Mouse (Mus musculus) stomach, embryonic 16.5 days (tissue): Measurements from ENCODE around the gene Glis3. TPM values are rescaled to one million over a fixed set of nuclear protein-coding genes. Genes with fewer than 3 reads are reported as not detected.

Experiments used
- ATAC-seq: fragments of 200-750 bp; cut with Nextera tagmentation; 2 replicates; pipeline ENCODE4 v1.8.0; 2017; ENCODE audit warnings: moderate number of reproducible peaks, moderate TSS enrichment; ENCODE audit not compliant: insufficient read depth, low FRiP score
- H3K27ac ChIP-seq: fragments of 300-500 bp; sonication (generic); 2 replicates; pipeline ENCODE4 v1.5.1; 2014; ENCODE audit warnings: low read length
- H3K27me3 ChIP-seq: fragments of 300-500 bp; sonication (generic); 2 replicates; pipeline ENCODE4 v1.6.1; 2014; ENCODE audit warnings: low read length, control low read depth, mixed read lengths; ENCODE audit not compliant: control insufficient read depth, insufficient read depth
- H3K36me3 ChIP-seq: fragments of 300-500 bp; sonication (generic); 2 replicates; pipeline ENCODE4 v1.6.1; 2014; ENCODE audit warnings: low read length; ENCODE audit not compliant: control insufficient read depth, insufficient read depth
- H3K4me1 ChIP-seq: fragments of 300-500 bp; sonication (generic); 2 replicates; pipeline ENCODE4 v1.6.1; 2014; ENCODE audit warnings: low read length, control low read depth, mixed read lengths; ENCODE audit not compliant: control insufficient read depth, insufficient read depth
- H3K4me2 ChIP-seq: fragments of 300-500 bp; sonication (generic); 2 replicates; pipeline ENCODE4 v1.6.1; 2014; ENCODE audit warnings: low read depth, low read length, mixed read lengths
- H3K4me3 ChIP-seq: fragments of 300-500 bp; sonication (generic); replicated peaks from 2 replicates; pipeline ENCODE4 v1.5.1; 2014; ENCODE audit warnings: mild to moderate bottlenecking, low read length
- H3K9ac ChIP-seq: fragments of 300-500 bp; sonication (generic); 2 replicates; pipeline ENCODE4 v1.6.1; 2014; ENCODE audit warnings: low read length
- H3K9me3 ChIP-seq: fragments of 300-500 bp; sonication (generic); replicated peaks from 2 replicates; pipeline ENCODE4 v1.6.1; 2016; ENCODE audit warnings: low read length, control low read depth; ENCODE audit not compliant: control insufficient read depth
- WGBS: fragments of 180-500 bp; shearing (Covaris S2); extraction: QIAGEN DNeasy Blood & Tissue Kit; methylation state at CpG from one replicate; pipeline ENCODE4 v1.1.7; 2014; 5-methylcytosine and 5-hydroxymethylcytosine counted together
- polyA plus RNA-seq: library from polyadenylated mRNA; unstranded; fragments of >200 nt; fragmentation: Nextera tagmentation; extraction: Ambion mirVana; gene quantifications from 2 replicates; pipeline ENCODE4 v1.2.1, GENCODE M21; 2015

Gene Glis3
- polyA plus RNA-seq, 1 experiment from 2014 or later, result 2.4 TPM

DNA sequence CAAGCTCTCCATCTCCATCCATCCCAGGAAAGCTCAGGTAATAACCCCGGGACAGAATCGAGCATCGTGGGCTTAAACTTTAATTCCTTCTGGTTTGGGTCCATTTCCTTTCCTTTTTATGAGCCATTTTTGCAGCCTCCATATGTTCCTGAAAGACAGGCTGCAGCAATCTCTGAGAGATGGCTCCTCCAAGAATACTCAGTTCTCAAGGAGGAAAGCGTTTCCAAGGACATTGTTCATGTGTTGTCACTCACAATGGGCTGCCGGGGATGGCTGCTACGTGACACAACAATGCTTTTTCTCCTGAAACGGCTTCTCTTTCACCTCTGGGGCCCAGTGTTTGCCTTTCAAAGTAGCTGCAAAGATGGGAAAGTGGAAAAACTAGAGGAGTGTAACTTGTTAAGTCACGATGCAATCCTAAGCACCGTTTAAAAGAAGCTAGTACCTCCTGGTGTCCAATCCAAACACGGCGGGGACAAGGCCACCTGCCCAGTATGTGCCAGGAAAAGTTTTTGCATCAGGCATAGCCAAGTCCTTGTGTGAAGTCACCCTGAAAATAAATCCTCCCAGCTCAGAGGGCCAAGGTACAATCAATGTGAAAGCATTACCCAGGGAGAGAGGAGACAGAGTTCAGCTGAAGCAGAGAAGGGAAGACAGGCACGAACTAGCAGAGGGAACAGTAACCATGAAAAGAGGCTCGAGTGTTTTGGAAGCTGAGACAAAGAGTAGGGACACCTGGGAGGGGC lies 332.6 kb downstream of the Glis3 start:
- Histone ChIP-seq H3K36me3 (no peaks in the 10 kb centered on the region), H3K4me2 (no peak overlapping the region), H3K27ac (peak overlapping the region; percentile 56), H3K4me3 (no peak overlapping the region), H3K9me3 (no peaks in the 10 kb centered on the region), H3K27me3 (no peaks in the 10 kb centered on the region), H3K4me1 (no peaks in the 10 kb centered on the region; the same call in 1 of the 2 replicates), H3K9ac (no peak overlapping the region)
- no peak for ATAC-seq
- WGBS, result 57% methylated on average over 13 of the region's 13 CpGs

DNA sequence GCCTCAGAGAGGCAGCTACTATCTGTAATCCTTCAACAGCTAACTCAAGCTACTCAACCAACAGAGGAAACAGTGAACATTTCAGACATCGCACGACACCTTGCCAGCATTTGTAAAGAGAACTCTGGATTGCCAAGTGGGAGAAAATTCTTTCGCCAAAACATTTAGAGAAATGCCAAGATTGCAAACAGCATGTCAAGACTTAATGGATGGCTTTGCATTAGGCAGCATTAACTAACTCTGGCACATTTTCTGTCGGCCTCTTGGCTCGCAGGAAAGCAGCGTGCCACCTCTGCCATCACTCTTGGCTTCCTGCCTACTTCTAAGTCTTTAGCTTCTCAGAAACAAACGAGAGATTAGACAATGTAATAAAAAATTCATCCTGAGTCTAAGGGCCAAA lies 336.2 kb downstream of the Glis3 start:
- 48% methylated on average over 7 of the region's 7 CpGs for WGBS
- H3K4me1 ChIP-seq, result no peaks in the 10 kb centered on the region; the same call in 1 of the 2 replicates
- ATAC-seq, result no peak

DNA sequence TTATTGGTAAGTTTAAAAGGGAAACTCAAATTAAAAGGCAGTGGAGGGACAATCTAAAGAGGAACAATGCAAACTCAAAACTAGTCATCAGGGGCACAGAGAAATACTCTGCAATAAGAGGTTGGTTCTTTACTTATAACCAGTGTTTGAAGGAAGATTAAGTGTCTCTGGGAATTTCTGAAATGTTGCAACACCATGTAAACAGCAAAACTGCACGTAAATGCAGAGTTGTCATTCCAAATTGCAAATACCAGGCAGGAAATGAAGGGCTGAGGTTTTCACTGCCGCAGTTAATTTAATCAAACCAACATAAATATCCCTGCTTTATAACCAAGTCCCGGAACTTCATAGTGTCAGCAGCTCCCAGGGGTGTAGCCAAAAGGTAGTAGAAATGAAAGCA lies 342.3 kb downstream of the Glis3 start:
- WGBS, result 54% methylated on average over 3 of the region's 3 CpGs
- Histone ChIP-seq H3K9me3 (no peaks in the 10 kb centered on the region), H3K9ac (no peak overlapping the region), H3K4me2 (no peak overlapping the region), H3K36me3 (no peaks in the 10 kb centered on the region), H3K4me3 (no peak overlapping the region), H3K27me3 (no peaks in the 10 kb centered on the region), H3K27ac (no peak overlapping the region), H3K4me1 (0 out of 2 replicates have a peak, but pooled peaks cover 5% of the 10 kb centered on the region)
- ATAC-seq, result no peak

More for the DNA sequence above, 336.2 kb downstream of the Glis3 start:
- H3K9ac ChIP-seq, result no peak overlapping the region
- no peaks in the 10 kb centered on the region for H3K36me3 ChIP-seq
- no peaks in the 10 kb centered on the region for H3K9me3 ChIP-seq
- no peak overlapping the region for H3K27ac ChIP-seq
- no peak overlapping the region for H3K4me3 ChIP-seq
- H3K4me2 ChIP-seq, result no peak overlapping the region
- H3K27me3 ChIP-seq, result no peaks in the 10 kb centered on the region

DNA sequence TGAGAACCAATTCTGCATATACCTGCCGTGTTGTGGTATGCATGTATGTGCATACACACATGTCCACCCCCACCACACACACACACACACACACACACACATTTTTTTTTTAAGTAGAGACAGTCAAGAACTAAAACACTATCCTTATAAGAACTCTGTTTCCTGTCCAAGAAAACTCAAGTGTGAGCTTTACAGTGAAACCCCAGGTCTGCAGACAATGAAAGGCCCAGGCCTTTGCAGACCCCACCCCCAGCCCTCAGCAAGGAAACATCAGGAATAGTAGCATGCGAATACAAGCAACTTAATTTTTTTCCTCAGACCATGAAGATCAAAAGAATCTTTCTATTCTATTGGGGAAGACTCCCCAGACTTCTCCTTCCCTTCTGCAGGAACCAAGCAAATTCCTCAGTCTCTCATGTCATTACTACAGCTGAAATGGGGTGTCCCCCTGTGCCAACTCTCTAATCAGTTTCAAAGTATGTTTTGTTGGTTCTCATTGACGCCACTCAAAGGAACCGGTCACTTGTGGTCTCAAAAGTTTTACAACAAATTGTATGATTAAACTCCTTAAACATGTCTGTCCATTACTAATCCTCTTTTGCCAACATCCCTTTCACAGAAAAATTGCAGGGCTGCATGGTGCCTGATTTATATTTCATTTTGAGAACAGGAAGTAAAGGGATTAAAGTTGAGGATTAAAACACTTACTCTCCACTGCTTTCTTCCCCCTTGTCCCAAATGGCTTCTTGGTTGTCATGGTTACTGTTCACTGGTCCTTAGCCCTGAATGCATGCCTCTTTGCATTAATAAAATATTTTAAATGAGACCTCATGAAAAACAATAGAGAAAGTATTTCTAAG lies 343.0 kb downstream of the Glis3 start:
- Histone ChIP-seq H3K27ac (no peak overlapping the region), H3K4me3 (no peak overlapping the region), H3K9me3 (no peaks in the 10 kb centered on the region), H3K9ac (no peak overlapping the region), H3K4me1 (0 out of 2 replicates have a peak, but pooled peaks cover 5% of the 10 kb centered on the region), H3K4me2 (no peak overlapping the region), H3K27me3 (no peaks in the 10 kb centered on the region), H3K36me3 (no peaks in the 10 kb centered on the region)
- 71% methylated on average over 4 of the region's 4 CpGs for WGBS
- no peak for ATAC-seq

DNA sequence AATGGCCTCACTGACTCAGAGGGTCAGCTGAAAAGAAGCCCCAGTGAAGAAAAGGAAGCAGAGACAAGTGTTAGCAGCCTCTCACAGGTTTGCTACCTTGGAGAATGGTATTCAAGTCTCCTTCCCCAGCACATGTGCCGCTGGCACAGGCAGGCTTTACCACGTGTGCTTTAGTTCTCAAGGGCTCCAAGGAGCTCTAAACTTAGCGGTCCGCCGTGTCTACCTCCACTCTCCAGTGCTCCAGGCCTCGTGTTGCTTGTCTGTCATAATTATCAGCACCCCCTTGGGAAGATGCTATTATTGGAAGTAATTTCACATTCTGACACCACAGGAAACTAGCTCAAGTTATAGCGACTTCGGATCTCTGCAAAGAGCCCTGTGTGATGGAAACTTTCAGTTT lies 344.0 kb downstream of the Glis3 start:
- H3K27ac ChIP-seq, result no peak overlapping the region
- no peak overlapping the region for H3K4me2 ChIP-seq
- H3K9me3 ChIP-seq, result no peaks in the 10 kb centered on the region
- H3K4me3 ChIP-seq, result no peak overlapping the region
- 0 out of 2 replicates have a peak, but pooled peaks cover 5% of the 10 kb centered on the region for H3K4me1 ChIP-seq
- ATAC-seq, result no peak
- H3K27me3 ChIP-seq, result no peaks in the 10 kb centered on the region
- no peaks in the 10 kb centered on the region for H3K36me3 ChIP-seq
- 77% methylated on average over 8 of the region's 8 CpGs for WGBS
- no peak overlapping the region for H3K9ac ChIP-seq

DNA sequence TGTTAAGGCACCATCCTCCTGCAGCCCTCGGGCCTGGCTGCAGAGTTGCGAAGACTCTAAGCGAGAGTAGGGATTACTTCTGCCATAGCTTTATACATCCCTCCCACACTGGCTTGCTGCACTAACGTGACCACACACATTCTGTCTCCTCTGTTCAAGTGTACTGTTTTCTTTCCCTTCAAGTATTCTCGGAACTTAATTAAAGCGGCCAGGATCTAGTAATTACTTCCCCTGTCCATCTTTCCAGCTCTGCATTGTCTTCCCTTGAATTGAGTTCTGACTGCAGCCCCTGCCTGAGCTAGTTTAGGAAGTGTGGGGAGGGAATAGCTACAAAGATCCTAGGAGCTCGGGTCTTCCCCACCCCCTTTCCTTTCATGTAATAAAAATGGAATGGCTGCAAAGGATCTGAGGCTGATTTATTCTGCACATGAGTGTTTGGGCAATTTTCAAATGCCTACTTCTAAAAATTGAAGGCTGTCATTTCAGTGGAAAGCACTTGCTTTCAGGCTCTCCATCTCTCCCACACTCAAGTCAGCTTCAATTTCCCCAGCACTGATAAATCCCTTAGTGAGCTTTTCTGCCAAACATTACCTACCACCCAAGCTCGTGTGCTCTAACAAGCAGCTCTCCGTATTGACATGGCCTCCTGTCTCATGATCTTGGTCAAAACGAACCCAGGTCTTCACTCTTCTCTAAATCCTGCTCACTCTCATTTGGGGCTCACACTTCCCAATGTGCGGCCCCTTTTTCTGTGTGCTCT lies 346.7 kb downstream of the Glis3 start:
- no peak for ATAC-seq
- WGBS, result 51% methylated on average over 11 of the region's 11 CpGs
- H3K27ac ChIP-seq, result no peak overlapping the region

DNA sequence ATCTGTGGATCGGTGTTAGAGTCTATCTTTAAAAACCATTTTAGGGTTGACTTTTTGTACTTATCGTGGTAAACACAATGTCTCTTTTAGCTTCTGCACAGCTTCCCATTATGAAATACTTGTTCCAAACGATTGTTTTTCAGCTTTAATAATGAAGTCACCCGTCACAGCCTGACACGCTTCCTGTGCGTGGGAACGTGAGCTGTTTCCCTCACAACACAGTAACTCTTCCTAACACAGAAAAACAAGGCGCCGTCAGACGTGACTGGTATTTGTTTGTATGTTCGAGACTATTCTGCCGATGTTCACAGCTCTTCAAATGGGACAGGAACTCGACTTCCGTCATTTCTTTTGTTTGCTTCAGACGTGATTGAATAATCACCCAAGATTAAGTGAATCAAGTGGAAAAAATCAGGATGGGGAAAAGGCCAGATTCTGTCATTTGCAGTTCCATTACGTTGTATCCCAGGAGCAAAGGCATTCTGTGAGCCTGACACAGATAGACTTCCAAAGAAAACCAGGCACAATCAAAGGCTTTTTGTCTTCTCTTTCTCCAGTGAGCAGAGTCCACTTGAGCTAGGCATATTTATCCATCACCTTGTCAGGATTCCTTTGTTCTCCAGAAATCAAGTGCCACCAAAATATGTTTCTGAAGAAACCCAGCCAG lies 351.3 kb downstream of the Glis3 start:
- Histone ChIP-seq H3K36me3 (no peaks in the 10 kb centered on the region), H3K9me3 (no peaks in the 10 kb centered on the region), H3K4me1 (peaks cover 10% of the 10 kb centered on the region; the same call in 1 of the 2 replicates), H3K9ac (no peak overlapping the region), H3K27ac (no peak overlapping the region), H3K27me3 (no peaks in the 10 kb centered on the region), H3K4me2 (no peak overlapping the region), H3K4me3 (no peak overlapping the region)
- no peak for ATAC-seq
- whole genome bisulfite sequencing, result 48% methylated on average over 16 of the region's 16 CpGs

More for the DNA sequence above, 346.7 kb downstream of the Glis3 start:
- peaks cover 10% of the 10 kb centered on the region; the same call in 1 of the 2 replicates for H3K4me1 ChIP-seq
- H3K4me3 ChIP-seq, result no peak overlapping the region
- H3K36me3 ChIP-seq, result no peaks in the 10 kb centered on the region
- H3K27me3 ChIP-seq, result no peaks in the 10 kb centered on the region
- H3K4me2 ChIP-seq, result no peak overlapping the region
- no peak overlapping the region for H3K9ac ChIP-seq
- no peaks in the 10 kb centered on the region for H3K9me3 ChIP-seq

DNA sequence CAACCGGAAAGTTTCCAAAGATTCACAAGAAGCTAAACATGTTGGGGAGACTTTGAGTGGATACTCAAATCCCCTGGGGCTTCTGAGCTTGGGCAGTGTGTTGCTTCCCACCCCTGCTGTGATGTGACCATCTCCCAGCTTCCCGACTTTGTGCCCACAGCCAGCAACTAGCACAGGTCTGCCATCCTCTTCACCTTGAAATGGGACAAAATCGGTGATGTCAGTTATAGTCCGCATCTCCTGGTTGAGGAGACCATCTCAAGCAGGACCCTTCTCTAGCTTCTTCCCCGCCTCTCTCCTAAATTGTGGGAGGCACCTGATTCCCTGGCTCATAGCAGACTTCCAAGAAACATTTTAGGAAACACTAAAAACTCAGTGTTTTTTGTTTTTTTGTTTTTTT lies 352.3 kb downstream of the Glis3 start:
- no peak overlapping the region for H3K4me3 ChIP-seq
- no peaks in the 10 kb centered on the region for H3K27me3 ChIP-seq
- H3K9me3 ChIP-seq, result no peaks in the 10 kb centered on the region
- no peak overlapping the region for H3K27ac ChIP-seq
- no peak for ATAC-seq
- H3K4me1 ChIP-seq, result peaks cover 5% of the 10 kb centered on the region; the same call in 1 of the 2 replicates
- no peak overlapping the region for H3K9ac ChIP-seq
- H3K4me2 ChIP-seq, result no peak overlapping the region
- WGBS, result 91% methylated on average over 5 of the region's 5 CpGs
- H3K36me3 ChIP-seq, result no peaks in the 10 kb centered on the region
